Mouse (Mus musculus) liver, embryonic 14.5 days (tissue): Measurements from ENCODE around the gene Synpr.

ENCODE experiments used
- CTCF ChIP-seq: IDR thresholded peaks from 2 replicates; pipeline ENCODE4 v1.5.1; 2016; ENCODE audit warnings: antibody characterized with exemption, low read depth, control low read depth
- EP300 ChIP-seq: IDR thresholded peaks from 2 replicates; pipeline ENCODE4 v1.6.1; 2016; ENCODE audit warnings: antibody characterized with exemption, low read depth

DNA sequence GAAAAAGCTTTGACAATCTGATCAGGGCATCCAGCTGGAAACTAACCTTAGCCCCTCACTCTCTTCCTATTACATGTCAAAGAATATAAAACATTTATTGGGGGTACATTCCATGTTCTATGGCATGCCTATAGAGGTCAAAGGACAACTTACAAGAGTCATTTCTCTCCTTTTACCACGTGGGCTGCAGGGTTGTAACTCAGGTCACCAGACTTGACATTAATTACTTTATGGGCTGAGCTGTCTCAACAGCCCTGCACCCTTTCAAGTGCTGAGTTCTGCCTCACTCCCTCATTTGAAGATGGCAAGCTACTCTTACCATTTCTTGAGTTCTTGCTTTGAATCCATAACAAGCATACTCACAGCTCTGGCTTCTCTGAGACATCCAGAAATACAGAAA is 287.9 kb downstream of the Synpr start:
- no peak for TF ChIP-seq CTCF
- TF ChIP-seq EP300: no peak
